Mouse (Mus musculus): ENCODE results near the gene 1110008P14Rik. TPM values are rescaled to one million over a fixed set of nuclear protein-coding genes. Genes with fewer than 3 reads are reported as not detected.
A peak's percentile ranks its signal among the peaks of the same experiment; 100 is the strongest.

1110008P14Rik gene
- polyA plus RNA-seq, 1 experiment from 2014 or later: 41.2 TPM

DNA sequence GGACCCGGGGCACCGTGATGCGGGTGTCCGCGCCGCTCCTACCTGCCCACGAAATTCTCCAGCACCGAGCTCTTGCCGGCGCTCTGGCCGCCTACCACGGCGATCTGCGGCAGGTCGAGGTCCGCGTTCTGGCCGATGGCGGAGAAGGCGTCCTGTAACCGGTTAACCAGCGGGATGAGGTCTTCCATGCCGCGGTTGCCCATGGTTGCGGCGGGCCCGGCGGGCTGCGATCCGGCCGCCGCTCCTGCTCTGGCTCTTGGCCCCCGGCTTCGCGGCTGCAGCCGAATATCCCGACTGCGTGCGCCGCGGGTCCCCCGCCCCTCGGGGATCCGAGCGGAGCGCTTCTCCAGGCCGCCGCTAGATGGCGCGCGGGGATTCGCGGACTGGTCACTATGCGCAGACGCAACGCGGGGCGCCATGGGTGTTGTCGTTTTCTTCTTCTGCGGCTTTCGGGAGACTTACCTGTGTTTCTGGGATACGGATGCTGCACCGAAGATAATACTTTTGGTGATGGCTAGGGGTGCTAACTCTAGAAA is 28.7 kb downstream of the 1110008P14Rik start, which contains the start of gene Dnm1:
Dnm1 (minus strand) TSS at position 332 of the 536 bp plus-strand sequence.
- Histone ChIP-seq H3K27ac (peak within 1 kb of the TSS; percentile 83), H3K4me3 (peak within 1 kb of the TSS; percentile 72), H3K36me3 (no peaks in the 10 kb centered on the region), H3K4me1 (peaks cover 62% of the 10 kb centered on the region), H3K9me3 (no peaks in the 10 kb centered on the region), H3K27me3 (ENCODE audit: insufficient read depth, poor library complexity, severe bottlenecking) (peaks cover 57% of the 10 kb centered on the region)
- WGBS: under 1% methylated on average over 63 of the region's 63 CpGs
- peak; percentile 92 for DNase-seq (ENCODE audit: low spot score)

- H3K27ac ChIP-seq: peak within 1 kb of the TSS; percentile 83
- H3K9me3 ChIP-seq: no peaks in the 10 kb centered on the region
- no peaks in the 10 kb centered on the region for H3K36me3 ChIP-seq
- peaks cover 57% of the 10 kb centered on the region for H3K27me3 ChIP-seq (ENCODE audit: insufficient read depth, poor library complexity, severe bottlenecking)
- H3K4me3 ChIP-seq: peak within 1 kb of the TSS; percentile 72
- no peak for DNase-seq (ENCODE audit: low spot score)
- WGBS: under 1% methylated on average over 34 of the region's 52 CpGs
- H3K4me1 ChIP-seq: peaks cover 59% of the 10 kb centered on the region
Observed at GRCm38 (mm10) chr2:32352151-32353006, 29.4 kb downstream of the 1110008P14Rik start, which contains the start of gene Ciz1. Gene Ciz1 (plus strand): TSS chr2:32352327.

GRCm38 (mm10) chr2:32351471-32351961 is 30.2 kb downstream of the 1110008P14Rik start:
- Histone ChIP-seq H3K4me3 (peak overlapping the region; percentile 72), H3K27me3 (ENCODE audit: insufficient read depth, poor library complexity, severe bottlenecking) (peaks cover 64% of the 10 kb centered on the region), H3K9me3 (no peaks in the 10 kb centered on the region), H3K27ac (0 out of 2 replicates have a peak overlapping the region, but pooled peaks have one; percentile 83), H3K36me3 (no peaks in the 10 kb centered on the region), H3K4me1 (peaks cover 58% of the 10 kb centered on the region)
- WGBS: 55% methylated on average over 9 of the region's 9 CpGs
- no peak for DNase-seq (ENCODE audit: low spot score)

- Histone ChIP-seq H3K27ac (no peak overlapping the region), H3K4me1 (peaks cover 52% of the 10 kb centered on the region), H3K27me3 (ENCODE audit: insufficient read depth, poor library complexity, severe bottlenecking) (peaks cover 65% of the 10 kb centered on the region), H3K9me3 (no peaks in the 10 kb centered on the region), H3K36me3 (no peaks in the 10 kb centered on the region), H3K4me3 (no peak overlapping the region)
- WGBS: 45% methylated on average over 13 of the region's 13 CpGs
- DNase-seq (ENCODE audit: low spot score): no peak
Observed at GRCm38 (mm10) chr2:32350471-32351051, 31.2 kb downstream of the 1110008P14Rik start.

- H3K4me1 ChIP-seq: peaks cover 52% of the 10 kb centered on the region
- 56% methylated on average over 8 of the region's 8 CpGs for WGBS
- DNase-seq (ENCODE audit: low spot score): no peak
- H3K27ac ChIP-seq: 0 out of 2 replicates have a peak overlapping the region, but pooled peaks have one; percentile 11
- H3K9me3 ChIP-seq: no peaks in the 10 kb centered on the region
- H3K27me3 ChIP-seq (ENCODE audit: insufficient read depth, poor library complexity, severe bottlenecking): peaks cover 69% of the 10 kb centered on the region
- no peaks in the 10 kb centered on the region for H3K36me3 ChIP-seq
- H3K4me3 ChIP-seq: no peak overlapping the region
Observed at GRCm38 (mm10) chr2:32349625-32350255, 32.0 kb downstream of the 1110008P14Rik start.

DNA sequence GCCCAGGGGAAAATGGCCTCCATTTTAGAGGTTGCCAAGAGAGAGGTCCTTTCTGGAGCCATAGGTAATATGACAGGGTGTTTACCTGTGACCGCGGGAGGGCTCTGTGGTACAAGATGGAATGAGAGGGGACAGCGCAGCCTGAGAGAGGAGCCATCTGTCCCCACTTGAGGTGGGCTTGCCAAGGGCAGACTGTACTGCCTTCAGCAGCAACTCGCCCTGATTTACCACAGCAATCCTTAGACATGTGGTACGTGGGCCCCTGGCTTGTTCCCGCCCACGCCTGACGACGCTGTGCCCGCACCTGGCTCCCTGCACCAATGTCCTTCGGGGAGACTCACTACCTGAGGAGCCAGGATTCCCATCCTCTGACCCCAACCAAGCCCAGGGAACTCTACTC is 33.4 kb downstream of the 1110008P14Rik start:
- DNase-seq (ENCODE audit: low spot score): no peak
- H3K9me3 ChIP-seq: no peaks in the 10 kb centered on the region
- no peak overlapping the region for H3K4me3 ChIP-seq
- WGBS: 80% methylated on average over 11 of the region's 11 CpGs
- H3K27me3 ChIP-seq (ENCODE audit: insufficient read depth, poor library complexity, severe bottlenecking): peaks cover 81% of the 10 kb centered on the region
- no peak overlapping the region for H3K27ac ChIP-seq
- H3K36me3 ChIP-seq: no peaks in the 10 kb centered on the region
- peaks cover 38% of the 10 kb centered on the region for H3K4me1 ChIP-seq

GRCm38 (mm10) chr2:32347019-32347418 is 34.7 kb downstream of the 1110008P14Rik start:
- Histone ChIP-seq H3K4me1 (peaks cover 25% of the 10 kb centered on the region), H3K4me3 (no peak overlapping the region), H3K9me3 (no peaks in the 10 kb centered on the region), H3K27ac (no peak overlapping the region), H3K27me3 (ENCODE audit: insufficient read depth, poor library complexity, severe bottlenecking) (peaks cover 76% of the 10 kb centered on the region), H3K36me3 (no peaks in the 10 kb centered on the region)
- no peak for DNase-seq (ENCODE audit: low spot score)
- 64% methylated on average over 6 of the region's 6 CpGs for WGBS

DNA sequence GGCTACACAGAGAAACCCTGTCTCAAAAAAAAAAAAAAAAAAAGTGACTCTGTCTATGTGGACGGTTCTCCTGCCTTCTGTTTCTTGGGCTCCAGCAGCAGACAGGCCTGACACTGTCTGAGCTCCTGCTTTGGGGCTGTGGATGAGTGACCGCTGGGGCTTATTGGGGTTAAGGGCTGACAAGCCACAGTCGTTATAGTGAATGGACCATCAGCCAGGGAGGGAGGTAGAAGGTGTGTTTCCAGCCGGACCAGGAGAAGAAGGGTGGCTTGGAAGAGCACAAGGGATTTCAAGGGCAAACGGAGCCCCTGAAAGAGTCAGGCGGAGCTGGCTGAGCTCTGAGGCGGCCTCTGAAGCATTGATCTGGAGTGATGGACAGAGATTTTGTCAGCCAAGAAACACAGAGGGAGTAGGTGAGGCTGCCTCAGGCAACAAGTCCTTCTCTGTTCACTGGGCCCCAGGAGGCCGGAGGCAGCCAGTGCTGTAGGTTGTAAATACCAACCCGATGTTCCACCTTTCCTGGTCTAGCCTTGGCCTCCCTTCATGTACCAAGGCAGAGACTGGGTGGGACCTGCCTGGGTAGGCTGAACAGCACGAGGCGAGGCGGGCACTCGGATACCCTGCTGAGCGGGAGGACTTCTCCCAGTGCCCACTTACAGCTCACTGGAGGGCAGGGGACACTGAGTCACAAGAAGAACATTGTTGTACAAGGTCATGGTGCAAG is 37.0 kb downstream of the 1110008P14Rik start:
- H3K27ac ChIP-seq: no peak overlapping the region
- no peak overlapping the region for H3K4me3 ChIP-seq
- 72% methylated on average over 14 of the region's 14 CpGs for WGBS
- peaks cover 73% of the 10 kb centered on the region for H3K27me3 ChIP-seq (ENCODE audit: insufficient read depth, poor library complexity, severe bottlenecking)
- 0 out of 2 replicates have a peak, but pooled peaks cover 6% of the 10 kb centered on the region for H3K4me1 ChIP-seq
- no peaks in the 10 kb centered on the region for H3K9me3 ChIP-seq
- H3K36me3 ChIP-seq: no peaks in the 10 kb centered on the region
- no peak for DNase-seq (ENCODE audit: low spot score)

DNA sequence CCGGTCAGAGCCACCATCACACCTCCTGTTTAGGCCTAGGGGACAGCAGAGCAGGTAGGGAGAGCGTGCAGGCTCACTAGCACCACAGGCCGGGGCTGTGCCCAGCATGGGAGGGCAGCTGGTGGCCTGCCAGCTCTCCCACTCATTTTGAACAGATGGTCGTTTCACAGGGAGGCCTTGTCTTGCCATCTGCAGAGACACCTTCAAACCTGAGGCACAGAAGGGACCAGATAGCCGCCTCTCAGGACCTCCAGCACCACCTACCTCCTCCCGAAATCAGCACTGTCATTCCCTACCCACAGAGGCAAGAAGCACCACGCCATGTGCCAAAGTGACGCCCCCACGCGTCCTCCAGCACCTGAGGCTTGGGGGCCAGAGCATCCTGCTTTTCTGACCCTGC is 37.7 kb downstream of the 1110008P14Rik start:
- no peak overlapping the region for H3K27ac ChIP-seq
- H3K4me1 ChIP-seq: 0 out of 2 replicates have a peak, but pooled peaks cover 5% of the 10 kb centered on the region
- peaks cover 72% of the 10 kb centered on the region for H3K27me3 ChIP-seq (ENCODE audit: insufficient read depth, poor library complexity, severe bottlenecking)
- no peaks in the 10 kb centered on the region for H3K9me3 ChIP-seq
- H3K4me3 ChIP-seq: no peak overlapping the region
- no peaks in the 10 kb centered on the region for H3K36me3 ChIP-seq
- WGBS: 67% methylated on average over 10 of the region's 10 CpGs
- no peak for DNase-seq (ENCODE audit: low spot score)

GRCm38 (mm10) chr2:32343351-32343671 is 38.4 kb downstream of the 1110008P14Rik start:
- H3K9me3 ChIP-seq: no peaks in the 10 kb centered on the region
- no peak overlapping the region for H3K27ac ChIP-seq
- no peaks in the 10 kb centered on the region for H3K36me3 ChIP-seq
- DNase-seq (ENCODE audit: low spot score): no peak
- H3K4me3 ChIP-seq: no peak overlapping the region
- H3K27me3 ChIP-seq (ENCODE audit: insufficient read depth, poor library complexity, severe bottlenecking): peaks cover 65% of the 10 kb centered on the region
- no peaks in the 10 kb centered on the region for H3K4me1 ChIP-seq
- WGBS: 90% methylated on average over 2 of the region's 2 CpGs

DNA sequence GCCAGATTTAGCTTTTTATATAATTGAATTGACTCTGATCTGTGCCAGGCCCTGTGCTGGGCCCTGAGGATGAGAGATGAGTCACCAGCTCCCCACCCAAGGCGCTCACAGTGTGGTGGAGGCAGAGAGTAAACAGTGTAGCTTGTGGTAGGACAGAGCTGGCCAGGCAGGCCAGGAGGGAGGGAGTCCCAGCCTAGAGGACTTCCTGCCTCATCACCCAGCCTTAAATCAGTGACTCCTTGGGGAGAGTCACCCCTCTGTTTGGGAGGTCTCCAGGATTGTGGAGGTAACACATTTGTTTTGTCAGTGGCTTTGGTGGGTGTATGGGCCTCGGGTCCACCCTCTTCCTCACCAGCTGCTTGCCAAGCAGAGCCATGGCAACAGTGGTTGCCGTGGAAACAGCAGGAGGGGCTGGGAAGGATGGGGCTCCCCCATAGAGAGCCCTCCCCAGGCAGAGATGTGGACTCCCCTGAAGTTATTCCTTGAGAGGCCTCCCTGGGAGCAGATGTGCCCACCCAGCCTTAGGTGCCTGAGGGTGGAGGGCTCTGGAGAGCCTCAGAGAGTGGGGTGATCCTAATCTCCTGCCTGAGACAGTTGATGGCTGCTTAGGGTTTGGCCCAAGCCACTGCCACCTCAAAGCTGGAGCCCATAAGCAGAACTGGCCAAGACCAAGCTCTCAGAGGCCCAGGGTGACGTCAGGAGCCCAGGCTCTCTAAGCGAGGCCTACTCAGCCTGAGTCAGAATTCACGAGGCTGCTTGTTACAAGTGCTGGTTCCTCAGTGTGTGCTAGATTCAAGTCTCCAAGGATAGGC is 39.0 kb downstream of the 1110008P14Rik start:
- H3K4me1 ChIP-seq: no peaks in the 10 kb centered on the region
- DNase-seq (ENCODE audit: low spot score): no peak
- WGBS: 67% methylated on average over 6 of the region's 6 CpGs
- no peaks in the 10 kb centered on the region for H3K9me3 ChIP-seq
- peaks cover 61% of the 10 kb centered on the region for H3K27me3 ChIP-seq (ENCODE audit: insufficient read depth, poor library complexity, severe bottlenecking)
- H3K4me3 ChIP-seq: no peak overlapping the region
- H3K36me3 ChIP-seq: 0 out of 2 replicates have a peak, but pooled peaks cover 2% of the 10 kb centered on the region
- no peak overlapping the region for H3K27ac ChIP-seq

All from heart, embryonic 10.5 days (tissue).